Mouse (Mus musculus): ENCODE results near the gene Senp3.
A peak's percentile ranks its signal among the peaks of the same experiment; 100 is the strongest.

Gene Senp3

GRCm38 (mm10) chr11:69680136-69680855 lies 1.6 kb downstream of the Senp3 start:
- peak in 1 of 2 experiments; percentile 43 for DNase-seq

GRCm38 (mm10) chr11:69679144-69679543 lies 2.7 kb downstream of the Senp3 start:
- DNase-seq = no peak

GRCm38 (mm10) chr11:69672211-69672706 lies 9.6 kb downstream of the Senp3 start, which contains the start of gene Eif4a1:
Gene Eif4a1, minus strand, starts transcription at chr11:69672423.
- peak; percentile 100 for DNase-seq

- no peak for DNase-seq
These were observed 10.2 kb downstream of the Senp3 start for GRCm38 (mm10) chr11:69671726-69672124.

GRCm38 (mm10) chr11:69670786-69671725 lies 10.8 kb downstream of the Senp3 start:
- DNase-seq = peak; percentile 96 to 98

- no peak for DNase-seq
These were observed 15.2 kb downstream of the Senp3 start for GRCm38 (mm10) chr11:69666665-69667005.

- no peak for DNase-seq
These were observed 15.8 kb downstream of the Senp3 start, which contains the start of gene Cd68 for GRCm38 (mm10) chr11:69665961-69666664. Gene Cd68, minus strand, starts transcription at chr11:69666153.

- no peak for DNase-seq
These were observed 16.4 kb downstream of the Senp3 start for GRCm38 (mm10) chr11:69665457-69665960.

GRCm38 (mm10) chr11:69664841-69665240 lies 17.0 kb downstream of the Senp3 start:
- no peak for DNase-seq

- DNase-seq = peak in 1 of 2 experiments; percentile 37
These were observed 18.1 kb downstream of the Senp3 start for GRCm38 (mm10) chr11:69663795-69664194.

- no peak for DNase-seq
These were observed 18.8 kb downstream of the Senp3 start for GRCm38 (mm10) chr11:69662967-69663671.

GRCm38 (mm10) chr11:69662213-69662966 lies 19.5 kb downstream of the Senp3 start, which contains the start of gene Mpdu1:
Gene Mpdu1, minus strand, starts transcription at chr11:69662642.
- peak; percentile 93 to 95 for DNase-seq

GRCm38 (mm10) chr11:69661221-69661881 lies 20.5 kb downstream of the Senp3 start:
- DNase-seq = peak in 1 of 2 experiments; percentile 30

- no peak for DNase-seq
These were observed 24.4 kb downstream of the Senp3 start for GRCm38 (mm10) chr11:69657462-69657881.

- peak; percentile 61 to 71 for DNase-seq
These were observed 25.0 kb downstream of the Senp3 start for GRCm38 (mm10) chr11:69656617-69657461.

GRCm38 (mm10) chr11:69656065-69656455 lies 25.8 kb downstream of the Senp3 start:
- no peak for DNase-seq

- peak; percentile 81 to 86 for DNase-seq
These were observed 26.4 kb downstream of the Senp3 start, which contains the start of gene Sox15 for GRCm38 (mm10) chr11:69655264-69656064. Gene Sox15, plus strand, starts transcription at chr11:69655314.

- no peak for DNase-seq
These were observed 27.1 kb downstream of the Senp3 start for GRCm38 (mm10) chr11:69654760-69655159.
